In the genomic region with DNA sequence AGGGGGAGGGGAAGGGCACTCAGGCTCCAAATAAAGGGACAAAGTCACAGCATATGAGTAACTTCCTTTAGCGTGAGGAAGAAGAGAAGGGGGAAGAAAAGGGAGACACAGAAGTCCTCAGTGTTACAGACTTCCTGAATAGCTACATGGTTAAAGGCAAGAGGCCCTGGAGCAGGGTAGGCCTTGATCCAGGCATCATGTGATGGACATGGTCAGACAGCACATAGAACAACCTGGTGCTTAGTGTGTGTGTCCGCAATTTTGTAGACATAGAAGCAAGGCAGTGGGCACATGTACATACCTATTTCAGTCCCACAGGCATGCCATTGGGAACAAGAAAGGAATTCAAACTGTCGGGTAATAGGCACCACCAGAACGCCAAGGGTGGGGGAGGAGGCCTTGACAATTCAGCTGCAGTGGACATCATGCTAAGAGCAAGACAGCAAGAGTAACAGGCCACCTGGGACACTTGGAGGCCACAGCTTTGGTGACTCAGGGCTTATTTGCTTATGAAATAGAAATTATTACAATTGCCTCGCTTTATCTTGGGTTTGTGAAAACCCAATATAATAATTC, we compare ENCODE assay signal across 19 mouse cellular contexts.
DNase-seq lines count a peak whose midpoint lies in the region; ATAC-seq and TF ChIP-seq lines count a peak whose summit lies in the region.
"Had no signal": no experiment of that assay in that cellular context is flagged by ENCODE, and none has a peak within 500 bp of the region (broad histone marks: within the 10 kb centered on the region; RNA-seq: fewer than 3 reads in every experiment).

No protein-coding gene starts in this region.

- H3K4me3 ChIP-seq in forebrain, embryonic 10.5 days = no peak overlapping the region
- no peak overlapping the region for H3K4me3 ChIP-seq in forebrain, postnatal 0 days (ENCODE audit: low read depth, low read length)
- H3K4me3 ChIP-seq in left cerebral cortex, adult 2 months = no peak overlapping the region
- no peak overlapping the region for H3K4me3 ChIP-seq in forebrain, embryonic 15.5 days
- H3K4me3 ChIP-seq in neural tube, embryonic 15.5 days (replicated peaks) = no peak overlapping the region
- H3K4me3 ChIP-seq in midbrain, embryonic 15.5 days = no peak overlapping the region
- H3K4me3 ChIP-seq: embryonic facial prominence, embryonic 13.5 days; hindbrain, embryonic 15.5 days had no signal

- no peak overlapping the region for H3K4me2 ChIP-seq in forebrain, postnatal 0 days (ENCODE audit: low read depth)
- no peak overlapping the region for H3K4me2 ChIP-seq in forebrain, embryonic 15.5 days (replicated peaks)
- H3K4me2 ChIP-seq in neural tube, embryonic 15.5 days = no peak overlapping the region
- H3K4me2 ChIP-seq in midbrain, embryonic 15.5 days = no peak overlapping the region
- H3K4me2 ChIP-seq: embryonic facial prominence, embryonic 13.5 days; hindbrain, embryonic 15.5 days had no signal

- 76% methylated on average over 5 of the region's 5 CpGs for WGBS in forebrain, embryonic 10.5 days
- 57% methylated on average over 5 of the region's 5 CpGs for WGBS in forebrain, postnatal 0 days
- WGBS in forebrain, embryonic 15.5 days = 56% methylated on average over 5 of the region's 5 CpGs
- WGBS in neural tube, embryonic 15.5 days = 66% methylated on average over 5 of the region's 5 CpGs
- 75% methylated on average over 5 of the region's 5 CpGs for WGBS in midbrain, embryonic 15.5 days

- no peak for DNase-seq in forebrain, embryonic 10.5 days (ENCODE audit: extremely low spot score, low spot score)
- DNase-seq in forebrain, postnatal 0 days = no peak
- DNase-seq in left cerebral cortex, adult 2 months (ENCODE audit: extremely low spot score in 1 of 2, low spot score in 2 of 2) = no peak
- DNase-seq in left cerebral cortex, postnatal 25 days (ENCODE audit: low spot score in 2 of 2) = no peak
- DNase-seq in B cell, adult 2 months = no peak
- DNase-seq: adrenal gland, postnatal 14 days; cerebellum, adult 11-12 months; cerebellum, adult 9-10 months; gastrocnemius, postnatal 10 days; heart, postnatal 10 days; heart, postnatal 4 days had no signal

- peaks cover 7% of the 10 kb centered on the region; the same call in 1 of the 2 replicates for H3K27me3 ChIP-seq in forebrain, embryonic 10.5 days (ENCODE audit: poor library complexity, severe bottlenecking)
- no peaks in the 10 kb centered on the region for H3K27me3 ChIP-seq in forebrain, postnatal 0 days (ENCODE audit: insufficient read depth, low read length)
- no peaks in the 10 kb centered on the region for H3K27me3 ChIP-seq in forebrain, embryonic 15.5 days
- no peaks in the 10 kb centered on the region for H3K27me3 ChIP-seq in neural tube, embryonic 15.5 days (replicated peaks)
- no peaks in the 10 kb centered on the region for H3K27me3 ChIP-seq in midbrain, embryonic 15.5 days (replicated peaks)
- H3K27me3 ChIP-seq: embryonic facial prominence, embryonic 13.5 days; hindbrain, embryonic 15.5 days had no signal

- no peak for TF ChIP-seq CTCF in forebrain, postnatal 0 days (IDR thresholded peaks at IDR 0.05; ENCODE audit: low read depth)
- TF ChIP-seq CTCF in left cerebral cortex, adult 2 months (IDR thresholded peaks at IDR 0.05) = no peak

- H3K27ac ChIP-seq in forebrain, embryonic 10.5 days = peak overlapping the region; percentile 3; the same call in 1 of the 2 replicates
- no peak overlapping the region for H3K27ac ChIP-seq in forebrain, postnatal 0 days (ENCODE audit: low read depth, low read length)
- 0 out of 2 replicates have a peak overlapping the region, but pooled peaks have one; percentile 4 for H3K27ac ChIP-seq in left cerebral cortex, adult 2 months
- H3K27ac ChIP-seq in forebrain, embryonic 15.5 days (replicated peaks) = no peak overlapping the region; the same call in 1 of the 2 replicates
- H3K27ac ChIP-seq in neural tube, embryonic 15.5 days (replicated peaks) = 0 out of 2 replicates have a peak overlapping the region, but pooled peaks have one; percentile 41
- no peak overlapping the region for H3K27ac ChIP-seq in midbrain, embryonic 15.5 days
- H3K27ac ChIP-seq: embryonic facial prominence, embryonic 13.5 days; hindbrain, embryonic 15.5 days had no signal

- no peaks in the 10 kb centered on the region for H3K36me3 ChIP-seq in forebrain, embryonic 10.5 days (replicated peaks)
- H3K36me3 ChIP-seq in forebrain, postnatal 0 days (ENCODE audit: insufficient read depth) = no peaks in the 10 kb centered on the region
- H3K36me3 ChIP-seq in forebrain, embryonic 15.5 days = no peaks in the 10 kb centered on the region
- H3K36me3 ChIP-seq in neural tube, embryonic 15.5 days = no peaks in the 10 kb centered on the region
- H3K36me3 ChIP-seq in midbrain, embryonic 15.5 days (replicated peaks) = no peaks in the 10 kb centered on the region
- H3K36me3 ChIP-seq: embryonic facial prominence, embryonic 13.5 days; hindbrain, embryonic 15.5 days had no signal

- no peak overlapping the region for H3K9ac ChIP-seq in forebrain, postnatal 0 days
- no peak overlapping the region for H3K9ac ChIP-seq in forebrain, embryonic 15.5 days (replicated peaks)
- no peak overlapping the region for H3K9ac ChIP-seq in neural tube, embryonic 15.5 days (replicated peaks)
- no peak overlapping the region for H3K9ac ChIP-seq in midbrain, embryonic 15.5 days
- H3K9ac ChIP-seq: embryonic facial prominence, embryonic 13.5 days; hindbrain, embryonic 15.5 days had no signal

- ATAC-seq in forebrain, postnatal 0 days = no peak
- peak; percentile 29; the same call in 1 of the 2 replicates for ATAC-seq in forebrain, embryonic 15.5 days (replicated peaks)
- ATAC-seq in neural tube, embryonic 15.5 days (ENCODE audit: low FRiP score) = no peak
- no peak for ATAC-seq in midbrain, embryonic 15.5 days (replicated peaks)
- ATAC-seq: activated CD4-positive, CD25-positive, alpha-beta regulatory T cell, adult 4 months; inflammation-experienced regulatory T-cells, adult 6 months; intestine, postnatal 0 days had no signal

- peaks cover 40% of the 10 kb centered on the region for H3K4me1 ChIP-seq in forebrain, embryonic 10.5 days
- no peaks in the 10 kb centered on the region for H3K4me1 ChIP-seq in forebrain, postnatal 0 days (ENCODE audit: insufficient read depth)
- peaks cover 14% of the 10 kb centered on the region for H3K4me1 ChIP-seq in forebrain, embryonic 15.5 days
- H3K4me1 ChIP-seq in neural tube, embryonic 15.5 days = peaks cover 22% of the 10 kb centered on the region
- H3K4me1 ChIP-seq in midbrain, embryonic 15.5 days = no peaks in the 10 kb centered on the region

- H3K9me3 ChIP-seq in forebrain, embryonic 10.5 days = peaks cover 9% of the 10 kb centered on the region; the same call in 1 of the 2 replicates
- no peaks in the 10 kb centered on the region for H3K9me3 ChIP-seq in forebrain, postnatal 0 days (ENCODE audit: low read length)
- H3K9me3 ChIP-seq in forebrain, embryonic 15.5 days = no peaks in the 10 kb centered on the region
- no peaks in the 10 kb centered on the region for H3K9me3 ChIP-seq in neural tube, embryonic 15.5 days (replicated peaks)
- H3K9me3 ChIP-seq in midbrain, embryonic 15.5 days = no peaks in the 10 kb centered on the region
- H3K9me3 ChIP-seq: hindbrain, embryonic 15.5 days had no signal

- intact Hi-C loops in left cerebral cortex, adult 2 months (cut with DNase I) = no loop called here
- intact Hi-C loops in left cerebral cortex, postnatal 25 days (cut with DNase I) = no loop called here

Comparison
In these comparisons a context has a peak if more than half of its experiments do, and no peak if none do; other contexts are left out.
1. H3K27ac ChIP-seq: peak in forebrain, embryonic 10.5 days (single experiment), left cerebral cortex, adult 2 months (single experiment) and neural tube, embryonic 15.5 days (single experiment); none in forebrain, postnatal 0 days (single experiment), forebrain, embryonic 15.5 days (single experiment) and midbrain, embryonic 15.5 days (single experiment).